Mouse (Mus musculus): ENCODE measurements around the gene Ceacam20. TPM values are rescaled to one million over a fixed set of nuclear protein-coding genes. Genes with fewer than 3 reads are reported as not detected.
"Not testable (repeated sequence)": the region's sequence is repeated elsewhere in the genome, so short reads cannot be mapped to it uniquely, and the experiment has no call there.

The Ceacam20 gene
- not detected in 2 replicates for polyA plus RNA-seq (2014; fragmentation: Nextera tagmentation; extraction: Ambion mirVana)

GRCm38 (mm10) chr7:19964985-19965579 lies at the start of gene Ceacam20:
Gene Ceacam20 (plus strand): TSS chr7:19965412.
- no peak within 1 kb of the TSS for H3K4me2 ChIP-seq (ENCODE audit: low read length)
- H3K27me3 ChIP-seq (replicated peaks; ENCODE audit: control insufficient read depth, insufficient read depth, low read length): no peaks in the 10 kb centered on the region
- H3K4me1 ChIP-seq (ENCODE audit: control insufficient read depth, insufficient read depth, low read length): no peaks in the 10 kb centered on the region
- H3K36me3 ChIP-seq (ENCODE audit: control insufficient read depth, insufficient read depth, low read length): no peaks in the 10 kb centered on the region
- ATAC-seq (no peak), DNase-seq (ENCODE audit: low spot score) (no peak)
- WGBS: 81% methylated on average over 7 of the region's 7 CpGs
- no peak within 1 kb of the TSS for H3K27ac ChIP-seq (ENCODE audit: low read depth, low read length)
- 0 out of 2 replicates have a peak, but pooled peaks cover 4% of the 10 kb centered on the region for H3K9me3 ChIP-seq (replicated peaks; ENCODE audit: control insufficient read depth, low read length)
- no peak within 1 kb of the TSS for H3K4me3 ChIP-seq (ENCODE audit: low read depth, low read length)
- no peak within 1 kb of the TSS for H3K9ac ChIP-seq (ENCODE audit: low read length)

GRCm38 (mm10) chr7:19920166-19920505 lies 45.1 kb upstream of the Ceacam20 start:
- Histone ChIP-seq H3K9me3 (replicated peaks; ENCODE audit: control insufficient read depth, low read length) (no peaks in the 10 kb centered on the region), H3K36me3 (ENCODE audit: control insufficient read depth, insufficient read depth, low read length) (no peaks in the 10 kb centered on the region), H3K27ac (ENCODE audit: low read depth, low read length) (no peak overlapping the region), H3K9ac (ENCODE audit: low read length) (peak overlapping the region; percentile 50), H3K27me3 (replicated peaks; ENCODE audit: control insufficient read depth, insufficient read depth, low read length) (no peaks in the 10 kb centered on the region), H3K4me1 (ENCODE audit: control insufficient read depth, insufficient read depth, low read length) (no peaks in the 10 kb centered on the region), H3K4me2 (ENCODE audit: low read length) (peak overlapping the region; percentile 56), H3K4me3 (ENCODE audit: low read depth, low read length) (peak overlapping the region; percentile 56)
- ATAC-seq: peak; percentile 33
- WGBS: 28% methylated on average over 4 of the region's 4 CpGs
- no peak for DNase-seq (ENCODE audit: low spot score)

GRCm38 (mm10) chr7:19920506-19921261 lies 44.5 kb upstream of the Ceacam20 start, which contains the start of gene Pvr:
Gene Pvr (minus strand): TSS chr7:19921160.
- H3K36me3 ChIP-seq (ENCODE audit: control insufficient read depth, insufficient read depth, low read length): no peaks in the 10 kb centered on the region
- H3K9ac ChIP-seq (ENCODE audit: low read length): peak within 1 kb of the TSS; percentile 62
- peak within 1 kb of the TSS; percentile 56 for H3K4me2 ChIP-seq (ENCODE audit: low read length)
- WGBS: under 1% methylated on average over 60 of the region's 60 CpGs
- no peaks in the 10 kb centered on the region for H3K27me3 ChIP-seq (replicated peaks; ENCODE audit: control insufficient read depth, insufficient read depth, low read length)
- peak within 1 kb of the TSS; percentile 74 for H3K27ac ChIP-seq (ENCODE audit: low read depth, low read length)
- DNase-seq (ENCODE audit: low spot score) (peak; percentile 79), ATAC-seq (peak; percentile 91)
- H3K9me3 ChIP-seq (replicated peaks; ENCODE audit: control insufficient read depth, low read length): no peaks in the 10 kb centered on the region
- H3K4me3 ChIP-seq (ENCODE audit: low read depth, low read length): peak within 1 kb of the TSS; percentile 56
- no peaks in the 10 kb centered on the region for H3K4me1 ChIP-seq (ENCODE audit: control insufficient read depth, insufficient read depth, low read length)

GRCm38 (mm10) chr7:19923354-19923753 lies 41.9 kb upstream of the Ceacam20 start:
- ATAC-seq (no peak), DNase-seq (ENCODE audit: low spot score) (no peak)
- Histone ChIP-seq H3K4me1 (ENCODE audit: control insufficient read depth, insufficient read depth, low read length) (no peaks in the 10 kb centered on the region), H3K27me3 (replicated peaks; ENCODE audit: control insufficient read depth, insufficient read depth, low read length) (no peaks in the 10 kb centered on the region), H3K27ac (ENCODE audit: low read depth, low read length) (no peak overlapping the region), H3K4me2 (ENCODE audit: low read length) (no peak overlapping the region), H3K9me3 (replicated peaks; ENCODE audit: control insufficient read depth, low read length) (no peaks in the 10 kb centered on the region), H3K36me3 (ENCODE audit: control insufficient read depth, insufficient read depth, low read length) (no peaks in the 10 kb centered on the region), H3K9ac (ENCODE audit: low read length) (no peak overlapping the region), H3K4me3 (ENCODE audit: low read depth, low read length) (no peak overlapping the region)
- WGBS: 56% methylated on average over 2 of the region's 2 CpGs

GRCm38 (mm10) chr7:19923797-19924196 lies 41.4 kb upstream of the Ceacam20 start:
- H3K4me3 ChIP-seq (ENCODE audit: low read depth, low read length): no peak overlapping the region
- no peak for DNase-seq (ENCODE audit: low spot score)
- H3K9me3 ChIP-seq (replicated peaks; ENCODE audit: control insufficient read depth, low read length): no peaks in the 10 kb centered on the region
- no peak overlapping the region for H3K27ac ChIP-seq (ENCODE audit: low read depth, low read length)
- no peak overlapping the region for H3K4me2 ChIP-seq (ENCODE audit: low read length)
- no peaks in the 10 kb centered on the region for H3K36me3 ChIP-seq (ENCODE audit: control insufficient read depth, insufficient read depth, low read length)
- H3K27me3 ChIP-seq (replicated peaks; ENCODE audit: control insufficient read depth, insufficient read depth, low read length): no peaks in the 10 kb centered on the region
- H3K9ac ChIP-seq (ENCODE audit: low read length): no peak overlapping the region
- no peak for ATAC-seq
- H3K4me1 ChIP-seq (ENCODE audit: control insufficient read depth, insufficient read depth, low read length): no peaks in the 10 kb centered on the region
- WGBS: 14% methylated on average over 9 of the region's 15 CpGs

GRCm38 (mm10) chr7:19925376-19925775 lies 39.8 kb upstream of the Ceacam20 start:
- DNase-seq (ENCODE audit: low spot score): peak; percentile 21
- H3K36me3 ChIP-seq (ENCODE audit: control insufficient read depth, insufficient read depth, low read length): no peaks in the 10 kb centered on the region
- H3K4me2 ChIP-seq (ENCODE audit: low read length): no peak overlapping the region
- no peaks in the 10 kb centered on the region for H3K4me1 ChIP-seq (ENCODE audit: control insufficient read depth, insufficient read depth, low read length)
- 72% methylated on average over 1 of the region's 1 CpGs for WGBS
- no peak overlapping the region for H3K4me3 ChIP-seq (ENCODE audit: low read depth, low read length)
- H3K9ac ChIP-seq (ENCODE audit: low read length): no peak overlapping the region
- ATAC-seq: no peak
- H3K9me3 ChIP-seq (replicated peaks; ENCODE audit: control insufficient read depth, low read length): no peaks in the 10 kb centered on the region
- no peak overlapping the region for H3K27ac ChIP-seq (ENCODE audit: low read depth, low read length)
- no peaks in the 10 kb centered on the region for H3K27me3 ChIP-seq (replicated peaks; ENCODE audit: control insufficient read depth, insufficient read depth, low read length)

- Histone ChIP-seq H3K9me3 (replicated peaks; ENCODE audit: control insufficient read depth, low read length) (no peaks in the 10 kb centered on the region), H3K27ac (ENCODE audit: low read depth, low read length) (no peak overlapping the region), H3K9ac (ENCODE audit: low read length) (no peak overlapping the region), H3K36me3 (ENCODE audit: control insufficient read depth, insufficient read depth, low read length) (no peaks in the 10 kb centered on the region), H3K4me2 (ENCODE audit: low read length) (no peak overlapping the region), H3K27me3 (replicated peaks; ENCODE audit: control insufficient read depth, insufficient read depth, low read length) (no peaks in the 10 kb centered on the region), H3K4me3 (ENCODE audit: low read depth, low read length) (no peak overlapping the region), H3K4me1 (ENCODE audit: control insufficient read depth, insufficient read depth, low read length) (no peaks in the 10 kb centered on the region)
- DNase-seq (ENCODE audit: low spot score): no peak
- ATAC-seq: no peak
- 80% methylated on average over 2 of the region's 2 CpGs for WGBS
Observed at GRCm38 (mm10) chr7:19926849-19927480, 38.2 kb upstream of the Ceacam20 start.

GRCm38 (mm10) chr7:19928486-19928885 lies 36.7 kb upstream of the Ceacam20 start:
- H3K4me3 ChIP-seq (ENCODE audit: low read depth, low read length): no peak overlapping the region
- H3K9me3 ChIP-seq (replicated peaks; ENCODE audit: control insufficient read depth, low read length): no peaks in the 10 kb centered on the region
- no peak for DNase-seq (ENCODE audit: low spot score)
- H3K4me2 ChIP-seq (ENCODE audit: low read length): no peak overlapping the region
- H3K4me1 ChIP-seq (ENCODE audit: control insufficient read depth, insufficient read depth, low read length): no peaks in the 10 kb centered on the region
- no peaks in the 10 kb centered on the region for H3K36me3 ChIP-seq (ENCODE audit: control insufficient read depth, insufficient read depth, low read length)
- no peak overlapping the region for H3K27ac ChIP-seq (ENCODE audit: low read depth, low read length)
- H3K9ac ChIP-seq (ENCODE audit: low read length): no peak overlapping the region
- WGBS: 69% methylated on average over 5 of the region's 5 CpGs
- no peaks in the 10 kb centered on the region for H3K27me3 ChIP-seq (replicated peaks; ENCODE audit: control insufficient read depth, insufficient read depth, low read length)
- no peak for ATAC-seq

GRCm38 (mm10) chr7:19930481-19930880 lies 34.7 kb upstream of the Ceacam20 start:
- not testable (repeated sequence) for H3K27ac ChIP-seq (ENCODE audit: low read depth, low read length); H3K4me1 ChIP-seq (ENCODE audit: control insufficient read depth, insufficient read depth, low read length); H3K4me2 ChIP-seq (ENCODE audit: low read length); H3K36me3 ChIP-seq (ENCODE audit: control insufficient read depth, insufficient read depth, low read length); H3K9me3 ChIP-seq (replicated peaks; ENCODE audit: control insufficient read depth, low read length); H3K4me3 ChIP-seq (ENCODE audit: low read depth, low read length); H3K27me3 ChIP-seq (replicated peaks; ENCODE audit: control insufficient read depth, insufficient read depth, low read length); H3K9ac ChIP-seq (ENCODE audit: low read length); DNase-seq (ENCODE audit: low spot score); ATAC-seq
- 74% methylated on average over 6 of the region's 6 CpGs for WGBS

Measured in forebrain, embryonic 14.5 days (tissue).